Mouse (Mus musculus) neutrophil, adult 83 days (primary cell): Measurements from ENCODE around the gene Ptger1. TPM values are rescaled to one million over a fixed set of nuclear protein-coding genes. Genes with fewer than 3 reads are reported as not detected.

Source experiments
- total RNA-seq, 2 experiments: library from RNA; stranded (reverse); gene quantifications; one replicate each; pipeline ENCODE4 v1.2.4; 2023

Ptger1 gene
- under 1 TPM; 0.20 to 0.37 TPM for total RNA-seq

DNA sequence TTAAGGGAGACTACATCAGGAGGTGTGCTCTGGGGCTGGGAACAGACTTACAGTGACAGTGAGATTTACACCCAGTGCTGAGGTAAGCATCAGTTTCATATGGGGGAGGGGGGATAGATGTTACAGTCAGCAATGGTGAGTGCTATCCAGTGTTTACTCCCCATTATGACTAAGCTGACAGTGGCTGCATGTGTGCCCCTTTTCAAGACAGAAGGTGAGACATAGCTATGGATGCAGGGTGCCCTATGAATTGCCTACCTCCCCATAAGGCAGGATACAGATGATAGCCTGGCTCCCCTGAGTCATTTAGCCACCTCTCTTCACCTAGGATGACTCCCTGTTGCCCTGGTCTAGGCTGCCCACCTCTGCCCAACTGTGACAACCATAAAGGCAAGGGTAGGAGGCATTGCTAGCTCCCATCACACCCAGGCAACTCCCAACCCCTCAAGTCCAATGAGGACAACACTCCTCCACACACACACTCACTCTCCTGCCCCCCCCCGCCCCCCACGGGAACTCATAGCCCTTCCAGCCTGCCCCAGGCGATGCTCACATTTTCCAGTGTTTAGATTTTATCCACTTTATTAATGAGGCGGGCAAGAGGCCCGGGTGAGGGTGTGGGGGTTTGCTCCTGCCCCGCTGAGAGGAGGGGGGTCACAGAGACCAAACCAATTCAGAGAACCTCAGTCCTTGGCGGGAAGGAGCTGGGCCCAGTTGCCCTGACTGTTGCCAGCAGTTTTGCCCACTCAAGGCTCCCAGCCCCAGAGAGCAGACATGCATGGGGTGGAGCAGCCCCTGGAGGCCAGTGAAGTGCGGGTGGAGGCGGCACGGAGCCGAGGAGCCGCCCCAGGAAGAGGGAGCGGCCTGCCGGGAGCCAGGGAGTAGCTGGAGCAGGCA is at the start of gene Ptger1:
Gene Ptger1 (plus strand): TSS at position 710 of the 897 bp plus-strand sequence.

GRCm38 (mm10) chr8:83652030-83652743 is 14.3 kb upstream of the Ptger1 start, which contains the start of gene Gipc1:
Gene Gipc1 (plus strand): TSS chr8:83652677.

GRCm38 (mm10) chr8:83698661-83699453 is 32.4 kb downstream of the Ptger1 start, which contains the start of gene Pkn1:
Gene Pkn1 (minus strand): TSS chr8:83699179.

GRCm38 (mm10) chr8:83715031-83715690 is 48.7 kb downstream of the Ptger1 start, which contains the start of gene Ddx39:
Gene Ddx39 (plus strand): TSS chr8:83715177.

Other genes starting within 250 kb of the Ptger1 start
- 10 to 100 TPM; 17.3 to 19.0 TPM for gene Scoc, start 208.3 kb upstream of the Ptger1 start, total RNA-seq
- not detected for gene Olfr370, start 130.9 kb upstream of the Ptger1 start, total RNA-seq
- 100 to 1,000 TPM; 128 to 142 TPM for gene Ndufb7, start 100.0 kb upstream of the Ptger1 start, total RNA-seq
- gene Tecr, start 58.7 kb upstream of the Ptger1 start, total RNA-seq: 100 to 1,000 TPM; 363 to 401 TPM
- gene Dnajb1, start 58.5 kb upstream of the Ptger1 start, total RNA-seq: 100 to 1,000 TPM in 1 of 2 experiments, 10 to 100 TPM in 1; 91.7 to 122 TPM
- gene Gipc1, start 14.0 kb upstream of the Ptger1 start, total RNA-seq: 10 to 100 TPM; 27.2 to 28.1 TPM
- gene Pkn1, start 32.5 kb downstream of the Ptger1 start, total RNA-seq: 100 to 1,000 TPM; 248 to 275 TPM
- 10 to 100 TPM; 47.8 to 60.4 TPM for gene Ddx39, start 48.5 kb downstream of the Ptger1 start, total RNA-seq
- gene Adgre5, start 74.6 kb downstream of the Ptger1 start, total RNA-seq: 100 to 1,000 TPM; 501 to 540 TPM
- gene Adgrl1, start 233.4 kb downstream of the Ptger1 start, total RNA-seq: 1 to 10 TPM; 3.1 to 4.0 TPM